Mouse (Mus musculus) liver, postnatal 0 days (tissue): ENCODE results near the gene Ssr2.

ENCODE experiments used
- CTCF ChIP-seq: sonication (generic); IDR thresholded peaks from 2 replicates; pipeline ENCODE4 v1.5.1; 2016; ENCODE audit warnings: antibody characterized with exemption, low read depth
- EP300 ChIP-seq: IDR thresholded peaks from 2 replicates; pipeline ENCODE4 v1.6.1; 2016; ENCODE audit warnings: antibody characterized with exemption, low read depth, mild to moderate bottlenecking

DNA sequence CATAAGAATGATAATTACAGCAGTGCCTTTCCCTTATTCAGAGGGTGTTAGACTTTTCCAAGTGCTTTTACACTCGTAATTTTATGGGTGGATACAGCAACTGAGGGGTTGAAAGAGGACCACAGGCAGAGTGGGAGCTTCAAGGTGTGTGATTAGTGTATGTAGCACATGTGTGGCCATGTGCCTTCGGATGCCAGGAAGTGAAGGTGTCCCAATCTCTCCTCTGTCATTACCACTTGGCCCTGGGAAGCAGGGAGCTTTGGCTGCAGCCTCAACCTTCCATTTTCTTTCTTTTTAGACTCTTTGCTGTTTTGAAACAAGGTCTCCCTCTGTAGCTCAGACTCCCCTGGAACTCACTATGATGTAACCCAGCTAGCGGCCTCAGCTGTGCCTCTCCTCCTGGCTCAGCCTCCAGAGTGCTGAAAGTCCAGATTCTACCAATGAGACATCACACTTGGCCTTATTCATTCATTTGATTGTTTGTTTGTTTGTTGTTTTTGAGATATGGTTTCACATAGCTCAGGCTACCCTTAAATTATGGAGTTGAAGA is 41.4 kb downstream of the Ssr2 start:
- TF ChIP-seq CTCF (no peak), EP300 (no peak)
